Mouse (Mus musculus) forebrain, postnatal 0 days (tissue): ENCODE data around the gene Zfp772. TPM values are rescaled to one million over a fixed set of nuclear protein-coding genes. Genes with fewer than 3 reads are reported as not detected.
"Not testable (repeated sequence)": the region's sequence is repeated elsewhere in the genome, so short reads cannot be mapped to it uniquely, and the experiment has no call there.

Experiments used
- ATAC-seq: fragments of 200-750 bp; cut with Nextera tagmentation; 2 replicates; pipeline ENCODE4 v1.8.0; 2017; ENCODE audit warnings: mild to moderate bottlenecking, moderate library complexity
- DNase-seq: peaks from one replicate; pipeline ENCODE4 v3.0.0-alpha.2; 2015
- H3K27ac ChIP-seq: fragments of 300-500 bp; sonication (generic); 2 replicates; pipeline ENCODE4 v1.5.1; 2014; ENCODE audit warnings: low read depth, mild to moderate bottlenecking, antibody characterized with exemption, low read length, moderate library complexity, mixed read lengths
- H3K27me3 ChIP-seq: fragments of 300-500 bp; sonication (generic); 2 replicates; pipeline ENCODE4 v1.6.1; 2014; ENCODE audit warnings: mild to moderate bottlenecking, low read length, mixed read lengths; ENCODE audit not compliant: insufficient read depth
- H3K36me3 ChIP-seq: fragments of 300-500 bp; sonication (generic); 2 replicates; pipeline ENCODE4 v1.6.1; 2014; ENCODE audit warnings: mild to moderate bottlenecking, moderate library complexity; ENCODE audit not compliant: insufficient read depth
- H3K4me1 ChIP-seq: fragments of 300-500 bp; sonication (generic); 2 replicates; pipeline ENCODE4 v1.6.1; 2014; ENCODE audit warnings: antibody characterized with exemption; ENCODE audit not compliant: insufficient read depth
- H3K4me2 ChIP-seq: fragments of 300-500 bp; sonication (generic); 2 replicates; pipeline ENCODE4 v1.6.1; 2014; ENCODE audit warnings: low read depth, mild to moderate bottlenecking, moderate library complexity
- H3K4me3 ChIP-seq: fragments of 300-500 bp; sonication (generic); 2 replicates; pipeline ENCODE4 v1.5.1; 2014; ENCODE audit warnings: low read depth, low read length, mixed read lengths
- H3K9ac ChIP-seq: fragments of 300-500 bp; sonication (generic); 2 replicates; pipeline ENCODE4 v1.6.1; 2014; ENCODE audit warnings: mild to moderate bottlenecking
- H3K9me3 ChIP-seq: fragments of 300-500 bp; sonication (generic); 2 replicates; pipeline ENCODE4 v1.6.1; 2016; ENCODE audit warnings: low read length
- CTCF ChIP-seq: sonication (generic); IDR thresholded peaks from 2 replicates; pipeline ENCODE4 v1.5.1; 2016; ENCODE audit warnings: antibody characterized with exemption, control low read depth, low read depth
- WGBS: fragments of 180-500 bp; shearing (Covaris S2); extraction: QIAGEN DNeasy Blood & Tissue Kit; methylation state at CpG from one replicate; pipeline ENCODE4 v1.1.7; 2014; 5-methylcytosine and 5-hydroxymethylcytosine counted together
- polyA plus RNA-seq: library from polyadenylated mRNA; unstranded; fragments of >200 nt; fragmentation: Nextera tagmentation; extraction: Ambion mirVana; gene quantifications from 2 replicates; pipeline ENCODE4 v1.2.1, GENCODE M21; 2015
- total RNA-seq: library from RNA; depleted of rRNA; stranded (reverse); fragments of >200 nt; gene quantifications from 2 replicates; pipeline ENCODE4 v1.2.3, GENCODE M21; 2014; rRNA removed

Zfp772 gene
- total RNA-seq, result 9.3 and 11.5 TPM in 2 replicates
- 4.5 and 6.3 TPM in 2 replicates for polyA plus RNA-seq

DNA sequence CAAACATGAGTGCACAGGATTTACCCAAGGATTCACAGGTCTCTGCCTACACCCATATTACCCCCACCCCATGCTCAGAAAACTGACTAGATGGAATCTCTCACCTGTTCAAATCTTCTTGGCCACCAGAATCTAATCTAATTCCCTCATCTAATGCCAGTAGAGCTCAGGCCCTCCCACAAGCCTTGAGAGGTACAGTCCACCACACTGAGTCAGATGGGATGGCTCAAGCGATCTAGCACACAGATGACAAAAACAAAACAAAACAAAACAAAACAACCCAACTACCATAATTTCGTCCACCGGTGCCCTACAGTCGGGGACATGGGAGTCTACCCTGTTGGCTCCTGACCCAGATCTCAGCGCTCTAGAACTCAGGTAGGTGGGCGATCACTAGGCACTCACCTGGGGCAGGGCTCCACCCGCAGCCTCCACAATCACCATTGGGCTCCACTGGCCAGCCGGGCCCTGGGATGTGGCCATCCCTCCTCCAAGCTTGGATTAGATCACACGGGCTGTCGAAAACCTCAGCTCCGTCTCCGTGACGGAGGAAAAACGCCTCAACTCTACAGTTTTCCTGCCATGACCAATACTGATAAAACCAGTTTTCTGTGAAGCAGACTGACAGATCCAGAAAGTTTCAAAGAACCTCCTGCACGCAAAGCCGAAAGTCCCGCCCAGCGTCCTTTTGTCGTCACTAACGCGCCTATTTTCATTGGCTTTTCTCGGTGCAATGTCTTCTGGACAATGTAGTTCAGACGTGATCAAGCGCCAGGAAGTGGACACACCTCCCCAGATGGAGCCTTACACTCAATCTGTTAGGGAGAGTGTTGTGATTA, at the start of gene Zfp772:
Zfp772 (minus strand) TSS at position 686 of the 839 bp plus-strand sequence.
- WGBS, result 2% methylated on average over 24 of the region's 24 CpGs
- not testable (repeated sequence) for H3K36me3 ChIP-seq, H3K4me1 ChIP-seq, H3K9me3 ChIP-seq, H3K27ac ChIP-seq, H3K27me3 ChIP-seq, ATAC-seq
- Histone ChIP-seq H3K4me3 (peak within 1 kb of the TSS; percentile 34), H3K4me2 (peak within 1 kb of the TSS; percentile 62), H3K9ac (peak within 1 kb of the TSS; percentile 18; the same call in 1 of the 2 replicates)
- DNase-seq, result peak; percentile 25

DNA sequence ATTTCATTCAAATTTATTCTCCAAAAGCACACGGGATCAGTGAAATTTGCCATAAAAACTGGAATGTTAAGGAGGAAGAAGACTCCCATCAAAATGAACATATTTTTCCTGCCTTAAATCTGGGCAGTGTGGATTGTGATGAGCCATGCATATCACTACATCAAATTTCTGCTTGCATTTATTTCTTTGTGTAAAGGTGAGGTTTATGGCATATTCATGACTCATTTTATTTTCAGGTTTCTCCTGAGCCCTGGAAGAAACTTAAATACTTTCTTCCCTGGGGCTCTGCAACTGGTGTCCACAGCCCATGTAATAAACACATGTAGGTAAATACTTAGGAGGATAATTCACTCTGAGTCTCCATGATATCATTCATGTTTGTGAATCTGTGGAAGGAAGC, 37.4 kb upstream of the Zfp772 start, which contains the start of gene Vmn2r29:
Vmn2r29 (minus strand) TSS at position 101 of the 400 bp plus-strand sequence.
- H3K9ac ChIP-seq, ATAC-seq, H3K27me3 ChIP-seq, H3K4me3 ChIP-seq, DNase-seq, H3K9me3 ChIP-seq, H3K4me1 ChIP-seq, H3K27ac ChIP-seq, H3K36me3 ChIP-seq, H3K4me2 ChIP-seq: not testable (repeated sequence)
- no CpG with 5 or more reads among the region's 1 CpGs for WGBS

DNA sequence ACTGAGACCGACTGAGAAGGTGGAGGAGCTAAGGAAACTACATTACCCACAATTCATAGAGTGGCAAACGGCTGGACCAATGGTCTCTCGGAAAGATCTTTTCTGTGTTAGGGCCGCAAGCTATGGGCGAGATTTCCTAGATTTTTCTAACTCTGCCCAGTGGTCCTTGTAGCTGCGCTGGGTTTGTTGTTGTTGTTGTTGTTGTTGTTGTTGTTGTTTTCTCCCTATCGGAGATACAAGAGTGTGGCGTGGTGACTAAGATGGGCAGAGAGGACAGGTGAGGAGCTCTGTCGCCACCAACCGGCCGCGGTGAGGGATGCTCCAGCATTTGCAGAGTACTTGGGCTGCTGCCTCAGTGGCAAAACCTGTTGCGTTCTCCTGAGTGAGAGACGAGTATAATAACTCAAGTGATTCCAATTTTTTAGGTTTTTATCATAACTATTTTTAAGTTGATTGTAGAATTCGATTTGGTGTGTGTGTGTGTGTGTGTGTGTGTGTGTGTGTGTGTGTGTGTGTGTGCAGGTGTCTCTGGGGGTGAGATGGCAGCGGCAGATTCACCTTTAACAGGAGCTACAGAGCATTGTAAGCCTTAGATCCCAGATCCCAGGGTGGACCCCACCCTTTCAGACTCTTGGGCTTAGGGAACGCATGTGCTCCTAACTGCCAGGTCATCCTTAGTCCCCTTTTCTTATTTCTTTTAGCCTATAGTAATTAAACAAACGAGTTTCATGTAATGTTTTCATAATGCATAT, 21.4 kb downstream of the Zfp772 start:
- H3K9ac ChIP-seq, result peak overlapping the region; percentile 14; the same call in 1 of the 2 replicates
- 12% methylated on average over 18 of the region's 18 CpGs for WGBS

DNA sequence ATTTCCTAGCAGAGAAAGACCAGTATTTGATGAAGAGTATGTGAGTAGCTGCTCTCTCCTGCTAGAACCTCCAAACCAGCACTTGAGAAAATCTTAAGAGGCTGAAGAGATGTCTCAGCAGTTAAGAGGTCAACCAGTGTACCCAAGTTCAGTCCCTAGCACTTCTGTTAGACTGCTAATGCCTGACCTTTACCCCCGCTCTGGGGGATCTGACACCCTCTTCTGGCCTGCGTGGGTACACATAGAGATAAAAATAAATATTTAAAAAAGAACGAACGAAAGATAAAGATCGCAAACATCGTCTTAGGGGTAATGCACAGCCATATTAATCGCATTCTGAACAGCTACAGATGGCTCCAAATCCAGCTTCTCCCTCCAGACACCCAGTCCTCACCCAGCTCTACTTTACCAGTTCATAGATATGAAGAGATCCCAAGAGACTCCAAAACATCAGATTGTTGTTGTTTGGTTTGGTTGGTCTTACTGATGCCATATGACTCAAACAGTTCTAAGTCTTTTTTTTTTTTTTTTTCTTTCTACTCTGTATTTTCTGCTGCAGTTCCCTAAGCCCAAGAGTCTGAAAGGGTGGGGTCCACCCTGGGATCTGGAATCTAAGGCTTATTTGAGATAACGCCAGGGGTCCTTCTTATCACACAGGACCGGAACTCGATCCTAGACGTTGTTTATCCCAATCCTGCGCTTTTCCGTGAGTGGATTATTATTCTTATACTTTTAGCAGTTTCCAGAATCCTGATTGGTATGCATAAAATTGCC, 22.2 kb downstream of the Zfp772 start:
- WGBS, result 39% methylated on average over 13 of the region's 13 CpGs
- H3K27me3 ChIP-seq, result no peaks in the 10 kb centered on the region
- H3K27ac ChIP-seq, result no peak overlapping the region
- H3K4me1 ChIP-seq, result no peaks in the 10 kb centered on the region
- peak overlapping the region; percentile 38 for H3K4me2 ChIP-seq
- TF ChIP-seq CTCF, result no peak
- DNase-seq, result no peak
- peak; percentile 43 for ATAC-seq
- no peaks in the 10 kb centered on the region for H3K9me3 ChIP-seq
- peak overlapping the region; percentile 49 for H3K4me3 ChIP-seq
- peak overlapping the region; percentile 14; the same call in 1 of the 2 replicates for H3K9ac ChIP-seq
- H3K36me3 ChIP-seq, result peaks cover 10% of the 10 kb centered on the region

More for the DNA sequence above, 21.4 kb downstream of the Zfp772 start:
- H3K27ac ChIP-seq, result no peak overlapping the region
- no peaks in the 10 kb centered on the region for H3K9me3 ChIP-seq
- peak; percentile 82 for TF ChIP-seq CTCF
- peak overlapping the region; percentile 38 for H3K4me2 ChIP-seq
- no peaks in the 10 kb centered on the region for H3K4me1 ChIP-seq
- ATAC-seq (peak; percentile 97), DNase-seq (peak; percentile 86)
- no peaks in the 10 kb centered on the region for H3K27me3 ChIP-seq
- peaks cover 2% of the 10 kb centered on the region for H3K36me3 ChIP-seq
- H3K4me3 ChIP-seq, result peak overlapping the region; percentile 49

DNA sequence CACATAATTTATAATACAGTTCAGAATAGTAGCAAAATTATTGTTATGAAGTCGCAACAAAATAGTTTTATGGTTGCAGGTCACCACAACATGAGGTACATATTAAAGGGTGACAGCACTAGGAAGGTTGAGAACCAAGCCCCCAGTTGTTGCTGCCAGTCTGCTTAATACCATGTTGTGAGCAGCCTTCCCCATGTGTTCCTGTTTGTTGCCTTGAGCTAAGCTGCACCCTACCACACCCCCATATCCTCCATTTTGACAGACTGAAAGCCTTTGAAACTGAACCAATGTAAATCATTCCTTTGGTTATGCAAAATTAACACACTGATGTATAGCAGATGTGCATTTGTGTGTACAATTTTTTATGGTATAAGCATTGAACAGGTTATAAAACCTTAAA, 23.9 kb downstream of the Zfp772 start:
- H3K4me3 ChIP-seq, result no peak overlapping the region
- no peak overlapping the region for H3K4me2 ChIP-seq
- no peaks in the 10 kb centered on the region for H3K27me3 ChIP-seq
- H3K27ac ChIP-seq, result no peak overlapping the region
- 87% methylated on average over 1 of the region's 1 CpGs for WGBS
- H3K4me1 ChIP-seq, result no peaks in the 10 kb centered on the region
- no peak for TF ChIP-seq CTCF
- DNase-seq (no peak), ATAC-seq (no peak)
- no peaks in the 10 kb centered on the region for H3K9me3 ChIP-seq
- H3K9ac ChIP-seq, result no peak overlapping the region
- H3K36me3 ChIP-seq, result peaks cover 26% of the 10 kb centered on the region
